In genomic region chr15:102722500-102722931, GRCm38 (mm10) we compare ENCODE assay signal across 8 mouse cellular contexts. TPM values are rescaled to one million over a fixed set of nuclear protein-coding genes. Genes with fewer than 3 reads are reported as not detected.
DNase-seq lines count a peak whose midpoint lies in the region; ATAC-seq and TF ChIP-seq lines count a peak whose summit lies in the region.

No protein-coding gene starts in this region.

- no peak overlapping the region for H3K27ac ChIP-seq in liver, embryonic 11.5 days (ENCODE audit: low read depth, low read length)
- peak overlapping the region; percentile 31 for H3K27ac ChIP-seq in forebrain, embryonic 16.5 days (ENCODE audit: low read length)
- H3K27ac ChIP-seq in liver, embryonic 14.5 days, result no peak overlapping the region
- no peak overlapping the region for H3K27ac ChIP-seq in neural tube, embryonic 14.5 days (ENCODE audit: low read depth, low read length)

- peak overlapping the region; percentile 2; the same call in 1 of the 2 replicates for H3K9ac ChIP-seq in liver, embryonic 11.5 days (ENCODE audit: low read depth, low read length)
- no peak overlapping the region for H3K9ac ChIP-seq in forebrain, embryonic 16.5 days (replicated peaks; ENCODE audit: low read depth, low read length)
- no peak overlapping the region for H3K9ac ChIP-seq in liver, embryonic 14.5 days (replicated peaks)
- no peak overlapping the region for H3K9ac ChIP-seq in neural tube, embryonic 14.5 days (replicated peaks; ENCODE audit: low read depth, low read length)

- H3K27me3 ChIP-seq in liver, embryonic 11.5 days (replicated peaks; ENCODE audit: control insufficient read depth, insufficient read depth, low read length), result no peaks in the 10 kb centered on the region
- H3K27me3 ChIP-seq in forebrain, embryonic 16.5 days (replicated peaks; ENCODE audit: control insufficient read depth, insufficient read depth, low read length), result no peaks in the 10 kb centered on the region; the same call in 1 of the 2 replicates
- no peaks in the 10 kb centered on the region for H3K27me3 ChIP-seq in liver, embryonic 14.5 days (ENCODE audit: control insufficient read depth, insufficient read depth, low read length)
- no peaks in the 10 kb centered on the region for H3K27me3 ChIP-seq in neural tube, embryonic 14.5 days (ENCODE audit: control insufficient read depth, insufficient read depth, low read length)

- H3K4me1 ChIP-seq in liver, embryonic 11.5 days (replicated peaks; ENCODE audit: control insufficient read depth, insufficient read depth, low read length), result 0 out of 2 replicates have a peak, but pooled peaks cover 2% of the 10 kb centered on the region
- H3K4me1 ChIP-seq in forebrain, embryonic 16.5 days (replicated peaks; ENCODE audit: control insufficient read depth, insufficient read depth, low read length), result peaks cover 16% of the 10 kb centered on the region
- peaks cover 2 to 12% of the 10 kb centered on the region in 2 experiments; a peak in 3 of 4 replicates for H3K4me1 ChIP-seq in liver, embryonic 14.5 days (replicated peaks; ENCODE audit: control insufficient read depth in 2 of 2, insufficient read depth in 2 of 2, low read length in 1 of 2)
- peaks cover 8% of the 10 kb centered on the region; the same call in 1 of the 2 replicates for H3K4me1 ChIP-seq in neural tube, embryonic 14.5 days (ENCODE audit: control insufficient read depth, insufficient read depth, low read length)

- WGBS in liver, embryonic 11.5 days, result 52% methylated on average over 4 of the region's 4 CpGs
- 39% methylated on average over 4 of the region's 4 CpGs for WGBS in forebrain, embryonic 16.5 days
- 54% methylated on average over 4 of the region's 4 CpGs for WGBS in liver, embryonic 14.5 days (ENCODE audit: insufficient replicate concordance)
- WGBS in neural tube, embryonic 14.5 days, result 65% methylated on average over 4 of the region's 4 CpGs

- H3K36me3 ChIP-seq in liver, embryonic 11.5 days (ENCODE audit: control insufficient read depth, insufficient read depth, low read length), result no peaks in the 10 kb centered on the region
- peaks cover 5% of the 10 kb centered on the region; the same call in 1 of the 2 replicates for H3K36me3 ChIP-seq in forebrain, embryonic 16.5 days (ENCODE audit: control insufficient read depth, insufficient read depth)
- H3K36me3 ChIP-seq in liver, embryonic 14.5 days (replicated peaks; ENCODE audit: control insufficient read depth, insufficient read depth, low read depth), result no peaks in the 10 kb centered on the region
- peaks cover 6% of the 10 kb centered on the region; the same call in 1 of the 2 replicates for H3K36me3 ChIP-seq in neural tube, embryonic 14.5 days (ENCODE audit: control insufficient read depth, insufficient read depth, low read length)

- no peak for TF ChIP-seq CTCF in liver, embryonic 14.5 days (IDR thresholded peaks at IDR 0.05; ENCODE audit: low read depth)

- peak overlapping the region; percentile 69 for H3K4me3 ChIP-seq in liver, embryonic 11.5 days (ENCODE audit: low read depth, low read length)
- H3K4me3 ChIP-seq in forebrain, embryonic 16.5 days (replicated peaks; ENCODE audit: low read length), result peak overlapping the region; percentile 35
- H3K4me3 ChIP-seq in liver, embryonic 14.5 days (ENCODE audit: insufficient read depth in 1 of 2, low read depth in 2 of 2, low read length in 2 of 2), result peak overlapping the region; percentile 57 to 74
- peak overlapping the region; percentile 17; the same call in 1 of the 2 replicates for H3K4me3 ChIP-seq in neural tube, embryonic 14.5 days (ENCODE audit: low read depth, low read length)

- H3K4me2 ChIP-seq in liver, embryonic 11.5 days, result peak overlapping the region; percentile 52
- peak overlapping the region; percentile 48 for H3K4me2 ChIP-seq in forebrain, embryonic 16.5 days (ENCODE audit: low read length)
- peak overlapping the region; percentile 56 for H3K4me2 ChIP-seq in liver, embryonic 14.5 days (ENCODE audit: low read depth)
- peak overlapping the region; percentile 52 for H3K4me2 ChIP-seq in neural tube, embryonic 14.5 days (ENCODE audit: low read depth, low read length)

- no peak for TF ChIP-seq EP300 in liver, embryonic 14.5 days (IDR thresholded peaks at IDR 0.05; ENCODE audit: low read depth)

- H3K9me3 ChIP-seq in liver, embryonic 11.5 days (ENCODE audit: control insufficient read depth, low read length), result no peaks in the 10 kb centered on the region
- no peaks in the 10 kb centered on the region for H3K9me3 ChIP-seq in forebrain, embryonic 16.5 days (ENCODE audit: control insufficient read depth, low read length)
- H3K9me3 ChIP-seq in liver, embryonic 14.5 days (ENCODE audit: control insufficient read depth, low read length), result no peaks in the 10 kb centered on the region
- no peaks in the 10 kb centered on the region for H3K9me3 ChIP-seq in neural tube, embryonic 14.5 days (ENCODE audit: control insufficient read depth, low read length)

- ATAC-seq in liver, embryonic 11.5 days (replicated peaks; ENCODE audit: low FRiP score), result no peak
- peak; percentile 0; the same call in 1 of the 2 replicates for ATAC-seq in forebrain, embryonic 16.5 days
- ATAC-seq in liver, embryonic 14.5 days (ENCODE audit: insufficient read depth), result peak; percentile 11; the same call in 1 of the 2 replicates
- no peak for ATAC-seq in neural tube, embryonic 14.5 days (ENCODE audit: low read depth)

- no peak for DNase-seq in liver, embryonic 11.5 days (ENCODE audit: low spot score)
- no peak for DNase-seq in liver
- no peak for DNase-seq in liver, embryonic 14.5 days (ENCODE audit: low read depth in 3 of 3, low spot score in 3 of 3)
- no peak for DNase-seq in retina, embryonic 14.5 days (ENCODE audit: low spot score)
- no peak for DNase-seq in frontal cortex, postnatal 14 days (ENCODE audit: low spot score in 2 of 2)
- DNase-seq in gastrocnemius, adult 18-20 months (ENCODE audit: low spot score), result no peak

RNA-seq across cellular contexts. Expression of gene Calcoco1, which starts 0.5 kb away (rescaled TPM):
- polyA plus RNA-seq in liver, embryonic 11.5 days (2014; fragmentation: Nextera tagmentation; extraction: Ambion mirVana), result 15.0 and 16.2 TPM in 2 replicates
- 80.6 and 87.7 TPM in 2 replicates for polyA plus RNA-seq in forebrain, embryonic 16.5 days (2015; fragmentation: Nextera tagmentation; extraction: Ambion mirVana)
- polyA plus RNA-seq in liver, embryonic 14.5 days (2012; rRNA removed), result 5.6 and 5.7 TPM in 2 replicates
- 8.4 TPM in 2 replicates for polyA plus RNA-seq in liver, embryonic 14.5 days (2014; fragmentation: Nextera tagmentation; extraction: Ambion mirVana)
- polyA plus RNA-seq in neural tube, embryonic 14.5 days (2014; fragmentation: Nextera tagmentation; extraction: Ambion mirVana), result 23.5 and 29.3 TPM in 2 replicates
- 10 to 100 TPM; 72.7 to 73.2 TPM for total RNA-seq in gastrocnemius, adult 18-20 months (2021)

RNA-seq across cellular contexts. Expression of gene Atp5g2, which starts 50.4 kb away (rescaled TPM):
- polyA plus RNA-seq in liver, embryonic 11.5 days (2014; fragmentation: Nextera tagmentation; extraction: Ambion mirVana), result 60.2 and 74.2 TPM in 2 replicates
- 50.4 and 56.5 TPM in 2 replicates for polyA plus RNA-seq in forebrain, embryonic 16.5 days (2015; fragmentation: Nextera tagmentation; extraction: Ambion mirVana)
- polyA plus RNA-seq in liver, embryonic 14.5 days (2012; rRNA removed), result 126 and 227 TPM in 2 replicates
- polyA plus RNA-seq in liver, embryonic 14.5 days (2014; fragmentation: Nextera tagmentation; extraction: Ambion mirVana), result 38.4 and 42.3 TPM in 2 replicates
- polyA plus RNA-seq in neural tube, embryonic 14.5 days (2014; fragmentation: Nextera tagmentation; extraction: Ambion mirVana), result 44.6 and 47.5 TPM in 2 replicates
- 10 to 100 TPM; 13.1 to 20.4 TPM for total RNA-seq in gastrocnemius, adult 18-20 months (2021)

Comparison
In these comparisons a context has a peak if more than half of its experiments do, and no peak if none do; other contexts are left out.
1. ATAC-seq: peak in forebrain, embryonic 16.5 days (single experiment) and liver, embryonic 14.5 days (single experiment); none in liver, embryonic 11.5 days (single experiment) and neural tube, embryonic 14.5 days (single experiment).
2. H3K4me3 ChIP-seq: peak in every context shown above with its lines; median percentile 69 in liver, embryonic 11.5 days; 66 in liver, embryonic 14.5 days; 35 in forebrain, embryonic 16.5 days; 17 in neural tube, embryonic 14.5 days.
3. Peak in every context shown above with its lines, with median percentiles within 50 percentile points of each other: H3K4me2 ChIP-seq.